Comparison of ENCODE assay signal across 8 mouse cellular contexts in genomic region chr2:18607088-18607487, GRCm38 (mm10).
DNase-seq lines count a peak whose midpoint lies in the region; ATAC-seq lines count a peak whose summit lies in the region.

No protein-coding gene starts in this region.

- DNase-seq in forebrain, embryonic 10.5 days (ENCODE audit: extremely low spot score, low spot score) = no peak
- DNase-seq in forebrain, embryonic 11.5 days (ENCODE audit: low spot score) = no peak
- DNase-seq in CD4-positive, CD25-positive, alpha-beta regulatory T cell, adult 2 months (ENCODE audit: low read depth, low spot score) = peak; percentile 72
- peak; percentile 31 for DNase-seq in midbrain, embryonic 14.5 days
- no peak for DNase-seq in adrenal gland, postnatal 4 days (ENCODE audit: low spot score in 2 of 2)
- DNase-seq in ovary, postnatal 10 days (ENCODE audit: low spot score) = no peak
- no peak for DNase-seq in layer of hippocampus, adult 18-20 months (ENCODE audit: low spot score in 2 of 2)

- H3K4me3 ChIP-seq in forebrain, embryonic 10.5 days = 0 out of 2 replicates have a peak overlapping the region, but pooled peaks have one; percentile 50
- no peak overlapping the region for H3K4me3 ChIP-seq in forebrain, embryonic 11.5 days (ENCODE audit: low read depth, low read length)
- no peak overlapping the region for H3K4me3 ChIP-seq in hindbrain, embryonic 12.5 days
- 0 out of 2 replicates have a peak overlapping the region, but pooled peaks have one; percentile 39 for H3K4me3 ChIP-seq in midbrain, embryonic 14.5 days (replicated peaks; ENCODE audit: low read depth, low read length)

- H3K4me1 ChIP-seq in forebrain, embryonic 10.5 days = peaks cover 27% of the 10 kb centered on the region
- peaks cover 13% of the 10 kb centered on the region; the same call in 1 of the 2 replicates for H3K4me1 ChIP-seq in forebrain, embryonic 11.5 days (replicated peaks; ENCODE audit: control insufficient read depth, insufficient read depth, low read length)
- H3K4me1 ChIP-seq in hindbrain, embryonic 12.5 days = peaks cover 19% of the 10 kb centered on the region
- H3K4me1 ChIP-seq in midbrain, embryonic 14.5 days (ENCODE audit: control insufficient read depth, insufficient read depth, low read length) = peaks cover 13% of the 10 kb centered on the region; the same call in 1 of the 2 replicates

- no peak overlapping the region for H3K9ac ChIP-seq in forebrain, embryonic 11.5 days (ENCODE audit: low read length)
- no peak overlapping the region for H3K9ac ChIP-seq in hindbrain, embryonic 12.5 days
- H3K9ac ChIP-seq in midbrain, embryonic 14.5 days (replicated peaks; ENCODE audit: low read length) = no peak overlapping the region

- no peak for ATAC-seq in forebrain, embryonic 11.5 days (replicated peaks; ENCODE audit: low FRiP score)
- ATAC-seq in hindbrain, embryonic 12.5 days (ENCODE audit: low FRiP score) = no peak
- ATAC-seq in midbrain, embryonic 14.5 days (ENCODE audit: low FRiP score, low TSS enrichment) = no peak

- no peak overlapping the region for H3K4me2 ChIP-seq in forebrain, embryonic 11.5 days (ENCODE audit: low read depth, low read length, severe bottlenecking)
- peak overlapping the region; percentile 58 for H3K4me2 ChIP-seq in hindbrain, embryonic 12.5 days (replicated peaks)
- H3K4me2 ChIP-seq in midbrain, embryonic 14.5 days (ENCODE audit: low read length) = peak overlapping the region; percentile 83

- H3K27me3 ChIP-seq in forebrain, embryonic 10.5 days (ENCODE audit: poor library complexity, severe bottlenecking) = peaks cover 82% of the 10 kb centered on the region
- peaks cover 39% of the 10 kb centered on the region for H3K27me3 ChIP-seq in forebrain, embryonic 11.5 days (ENCODE audit: control insufficient read depth, insufficient read depth, low read length)
- peaks cover 58% of the 10 kb centered on the region for H3K27me3 ChIP-seq in hindbrain, embryonic 12.5 days
- peaks cover 41% of the 10 kb centered on the region for H3K27me3 ChIP-seq in midbrain, embryonic 14.5 days (ENCODE audit: control insufficient read depth, insufficient read depth, low read length)

- no peak overlapping the region for H3K27ac ChIP-seq in forebrain, embryonic 10.5 days
- H3K27ac ChIP-seq in forebrain, embryonic 11.5 days (ENCODE audit: low read depth, low read length) = no peak overlapping the region
- no peak overlapping the region for H3K27ac ChIP-seq in hindbrain, embryonic 12.5 days
- no peak overlapping the region for H3K27ac ChIP-seq in midbrain, embryonic 14.5 days (replicated peaks; ENCODE audit: low read depth, low read length)

- H3K9me3 ChIP-seq in forebrain, embryonic 10.5 days = no peaks in the 10 kb centered on the region
- H3K9me3 ChIP-seq in forebrain, embryonic 11.5 days (ENCODE audit: control insufficient read depth, low read length) = no peaks in the 10 kb centered on the region
- no peaks in the 10 kb centered on the region for H3K9me3 ChIP-seq in hindbrain, embryonic 12.5 days (replicated peaks)
- no peaks in the 10 kb centered on the region for H3K9me3 ChIP-seq in midbrain, embryonic 14.5 days (ENCODE audit: control insufficient read depth, low read length)

- no peaks in the 10 kb centered on the region for H3K36me3 ChIP-seq in forebrain, embryonic 10.5 days (replicated peaks)
- no peaks in the 10 kb centered on the region for H3K36me3 ChIP-seq in forebrain, embryonic 11.5 days (ENCODE audit: control insufficient read depth, insufficient read depth, low read length)
- H3K36me3 ChIP-seq in hindbrain, embryonic 12.5 days = no peaks in the 10 kb centered on the region
- H3K36me3 ChIP-seq in midbrain, embryonic 14.5 days (ENCODE audit: control insufficient read depth, insufficient read depth, low read length) = no peaks in the 10 kb centered on the region

- 2% methylated on average over 6 of the region's 6 CpGs for WGBS in forebrain, embryonic 10.5 days
- WGBS in forebrain, embryonic 11.5 days = 3% methylated on average over 6 of the region's 6 CpGs
- 5% methylated on average over 6 of the region's 6 CpGs for WGBS in hindbrain, embryonic 12.5 days
- 7% methylated on average over 6 of the region's 6 CpGs for WGBS in midbrain, embryonic 14.5 days

Comparison
In these comparisons a context has a peak if more than half of its experiments do, and no peak if none do; other contexts are left out.
1. H3K4me3 ChIP-seq: peak in forebrain, embryonic 10.5 days (single experiment) and midbrain, embryonic 14.5 days (single experiment); none in forebrain, embryonic 11.5 days (single experiment) and hindbrain, embryonic 12.5 days (single experiment).
2. DNase-seq: peak in CD4-positive, CD25-positive, alpha-beta regulatory T cell, adult 2 months (single experiment) and midbrain, embryonic 14.5 days (single experiment); none in forebrain, embryonic 10.5 days (single experiment), forebrain, embryonic 11.5 days (single experiment), adrenal gland, postnatal 4 days (0 of 2), ovary, postnatal 10 days (single experiment) and layer of hippocampus, adult 18-20 months (0 of 2).